Mouse (Mus musculus) heart, postnatal 0 days (tissue): ENCODE data around the gene Serpinb6b. TPM values are rescaled to one million over a fixed set of nuclear protein-coding genes. Genes with fewer than 3 reads are reported as not detected.
"Not testable (repeated sequence)": the region's sequence is repeated elsewhere in the genome, so short reads cannot be mapped to it uniquely, and the experiment has no call there.

Source experiments
- ATAC-seq: fragments of 200-750 bp; cut with Nextera tagmentation; 2 replicates; pipeline ENCODE4 v1.8.0; 2017; ENCODE audit warnings: low read depth, moderate number of reproducible peaks, moderate library complexity; ENCODE audit not compliant: insufficient read depth
- DNase-seq: peaks from one replicate; pipeline ENCODE4 v3.0.0-alpha.2; 2016; ENCODE audit warnings: low spot score
- H3K27ac ChIP-seq: fragments of 300-500 bp; sonication (generic); 2 replicates; pipeline ENCODE4 v1.5.1; 2014; ENCODE audit warnings: low read depth, mild to moderate bottlenecking
- H3K27me3 ChIP-seq: fragments of 300-500 bp; sonication (generic); 2 replicates; pipeline ENCODE4 v1.6.1; 2014; ENCODE audit warnings: low read length, mixed read lengths; ENCODE audit not compliant: control insufficient read depth, insufficient read depth
- H3K36me3 ChIP-seq: fragments of 300-500 bp; sonication (generic); replicated peaks from 2 replicates; pipeline ENCODE4 v1.6.1; 2014; ENCODE audit warnings: low read length, mixed read lengths; ENCODE audit not compliant: control insufficient read depth, insufficient read depth
- H3K4me1 ChIP-seq: fragments of 300-500 bp; sonication (generic); 2 replicates; pipeline ENCODE4 v1.6.1; 2014; ENCODE audit warnings: antibody characterized with exemption; ENCODE audit not compliant: control insufficient read depth, insufficient read depth
- H3K4me2 ChIP-seq: fragments of 300-500 bp; sonication (generic); 2 replicates; pipeline ENCODE4 v1.6.1; 2014; ENCODE audit warnings: low read depth, mild to moderate bottlenecking, low read length, moderate library complexity
- H3K4me3 ChIP-seq: fragments of 300-500 bp; sonication (generic); 2 replicates; pipeline ENCODE4 v1.5.1; 2014; ENCODE audit warnings: low read depth, low read length
- H3K9ac ChIP-seq: fragments of 300-500 bp; sonication (generic); replicated peaks from 2 replicates; pipeline ENCODE4 v1.6.1; 2014; ENCODE audit warnings: low read depth, low read length, mixed read lengths
- H3K9me3 ChIP-seq: fragments of 300-500 bp; sonication (generic); replicated peaks from 2 replicates; pipeline ENCODE4 v1.6.1; 2016; ENCODE audit warnings: low read length; ENCODE audit not compliant: control insufficient read depth
- CTCF ChIP-seq: IDR thresholded peaks from 2 replicates; pipeline ENCODE4 v1.5.1; 2016; ENCODE audit warnings: antibody characterized with exemption, control low read depth, low read depth
- EP300 ChIP-seq: IDR thresholded peaks from 2 replicates; pipeline ENCODE4 v1.6.1; 2016; ENCODE audit warnings: antibody characterized with exemption, low read depth
- WGBS: fragments of 180-500 bp; shearing (Covaris S2); extraction: QIAGEN DNeasy Blood & Tissue Kit; methylation state at CpG from one replicate; pipeline ENCODE4 v1.1.7; 2014; 5-methylcytosine and 5-hydroxymethylcytosine counted together
- polyA plus RNA-seq: library from polyadenylated mRNA; unstranded; fragments of >200 nt; fragmentation: Nextera tagmentation; extraction: Ambion mirVana; gene quantifications from 2 replicates; pipeline ENCODE4 v1.2.1, GENCODE M21; 2015
- total RNA-seq: library from RNA; depleted of rRNA; stranded (reverse); fragments of >200 nt; gene quantifications from 2 replicates; pipeline ENCODE4 v1.2.3, GENCODE M21; 2014; ENCODE audit warnings: low replicate concordance

Serpinb6b gene
- total and polyA plus RNA-seq, 2 experiments from 2014 or later, result 23.4 to 66.6 TPM

GRCm38 (mm10) chr13:32929107-32929750, 35.8 kb upstream of the Serpinb6b start:
- no peaks in the 10 kb centered on the region for H3K27me3 ChIP-seq
- no peaks in the 10 kb centered on the region for H3K36me3 ChIP-seq
- H3K9ac ChIP-seq, result no peak overlapping the region
- H3K4me3 ChIP-seq, result no peak overlapping the region
- 75% methylated on average over 2 of the region's 2 CpGs for WGBS
- no peak overlapping the region for H3K4me2 ChIP-seq
- no peaks in the 10 kb centered on the region for H3K9me3 ChIP-seq
- H3K4me1 ChIP-seq, result peaks cover 21% of the 10 kb centered on the region
- ATAC-seq (no peak), DNase-seq (peak; percentile 4)
- TF ChIP-seq CTCF (no peak), EP300 (no peak)
- H3K27ac ChIP-seq, result no peak overlapping the region

- Histone ChIP-seq H3K27ac (no peak overlapping the region), H3K36me3 (no peaks in the 10 kb centered on the region), H3K9ac (no peak overlapping the region), H3K4me2 (no peak overlapping the region), H3K27me3 (no peaks in the 10 kb centered on the region), H3K9me3 (no peaks in the 10 kb centered on the region), H3K4me1 (peaks cover 6% of the 10 kb centered on the region; the same call in 1 of the 2 replicates), H3K4me3 (no peak overlapping the region)
- DNase-seq, result no peak
- ATAC-seq, result no peak
- TF ChIP-seq CTCF (no peak), EP300 (no peak)
- 14% methylated on average over 1 of the region's 1 CpGs for WGBS
These were observed 30.2 kb upstream of the Serpinb6b start for GRCm38 (mm10) chr13:32934706-32935381.

- H3K9ac ChIP-seq, H3K4me2 ChIP-seq, H3K9me3 ChIP-seq, DNase-seq, H3K4me3 ChIP-seq, H3K27ac ChIP-seq, H3K27me3 ChIP-seq, H3K4me1 ChIP-seq, H3K36me3 ChIP-seq: not testable (repeated sequence)
- WGBS, result 48% methylated on average over 4 of the region's 4 CpGs
- 0 out of 2 replicates have a peak, but pooled peaks have one; percentile 63 for ATAC-seq
These were observed 26.7 kb upstream of the Serpinb6b start for GRCm38 (mm10) chr13:32938275-32938674.

- not testable (repeated sequence) for H3K4me1 ChIP-seq, H3K27me3 ChIP-seq, H3K9ac ChIP-seq, H3K9me3 ChIP-seq, H3K36me3 ChIP-seq, H3K4me3 ChIP-seq, H3K4me2 ChIP-seq, DNase-seq
- H3K27ac ChIP-seq, result peak overlapping the region; percentile 20; the same call in 1 of the 2 replicates
- peak; percentile 60; the same call in 1 of the 2 replicates for ATAC-seq
- 39% methylated on average over 3 of the region's 3 CpGs for WGBS
These were observed 25.8 kb upstream of the Serpinb6b start for GRCm38 (mm10) chr13:32939191-32939590.

GRCm38 (mm10) chr13:32956537-32956936, 8.5 kb upstream of the Serpinb6b start:
- ATAC-seq (no peak), DNase-seq (no peak)
- Histone ChIP-seq H3K4me2 (no peak overlapping the region), H3K9ac (no peak overlapping the region), H3K27me3 (no peaks in the 10 kb centered on the region), H3K4me1 (0 out of 2 replicates have a peak, but pooled peaks cover 13% of the 10 kb centered on the region), H3K27ac (0 out of 2 replicates have a peak overlapping the region, but pooled peaks have one; percentile 18), H3K36me3 (no peaks in the 10 kb centered on the region), H3K4me3 (no peak overlapping the region), H3K9me3 (no peaks in the 10 kb centered on the region)
- 50% methylated on average over 4 of the region's 4 CpGs for WGBS
- TF ChIP-seq CTCF (no peak), EP300 (no peak)
